Mouse (Mus musculus) CD4-positive, CD25-positive, alpha-beta regulatory T cell, adult 9 weeks (primary cell): ENCODE results near the gene Zer1. TPM values are rescaled to one million over a fixed set of nuclear protein-coding genes. Genes with fewer than 3 reads are reported as not detected.

Source experiments
- polyA plus RNA-seq: library from polyadenylated mRNA; unstranded; fragments of 100-300 nt; shearing (Covaris generic); gene quantifications from one replicate; pipeline ENCODE4 v1.2.1, GENCODE M21; 2017

Zer1 gene
- 26.8 TPM for polyA plus RNA-seq

DNA sequence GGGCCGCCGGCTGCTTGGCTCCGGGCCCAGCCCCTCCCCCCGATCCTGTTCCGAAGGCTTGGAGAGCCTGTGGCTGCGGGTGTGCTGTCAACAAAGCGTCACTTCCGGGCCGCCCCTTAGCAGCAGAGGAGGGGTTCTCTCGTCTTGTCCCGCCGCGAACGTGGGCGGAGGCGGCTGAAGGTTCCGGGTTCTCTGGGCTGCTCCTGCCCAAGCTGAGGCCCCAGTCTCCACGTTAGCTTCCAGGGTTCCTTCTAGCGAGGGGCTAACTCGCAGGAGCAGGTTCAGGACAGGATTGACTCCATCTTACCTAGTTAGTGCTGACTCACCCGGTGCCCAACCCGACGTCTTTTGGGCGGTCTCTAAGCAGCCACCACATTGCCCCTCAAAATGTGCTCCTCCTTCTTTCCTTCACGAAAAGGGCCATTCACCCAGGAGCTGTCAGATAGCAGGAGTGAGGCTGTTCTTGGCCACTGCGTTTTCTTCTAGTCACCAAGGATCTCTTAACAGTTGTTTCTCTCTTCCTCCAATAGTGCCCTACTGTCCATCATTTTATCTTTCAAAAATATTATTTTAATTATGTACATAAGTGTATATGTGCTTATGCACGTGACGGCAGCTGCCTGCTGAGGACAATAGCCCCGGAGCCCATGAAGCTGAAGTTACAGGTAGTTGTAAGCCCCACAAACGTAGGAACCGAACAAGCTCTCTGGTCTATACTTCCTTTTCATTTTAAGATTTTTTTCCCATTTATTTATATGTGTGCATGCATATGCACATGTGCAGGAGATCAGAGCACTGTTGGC is at the start of gene Zer1:
TSS of gene Zer1 (minus strand) at position 114 of the 803 bp plus-strand sequence.

DNA sequence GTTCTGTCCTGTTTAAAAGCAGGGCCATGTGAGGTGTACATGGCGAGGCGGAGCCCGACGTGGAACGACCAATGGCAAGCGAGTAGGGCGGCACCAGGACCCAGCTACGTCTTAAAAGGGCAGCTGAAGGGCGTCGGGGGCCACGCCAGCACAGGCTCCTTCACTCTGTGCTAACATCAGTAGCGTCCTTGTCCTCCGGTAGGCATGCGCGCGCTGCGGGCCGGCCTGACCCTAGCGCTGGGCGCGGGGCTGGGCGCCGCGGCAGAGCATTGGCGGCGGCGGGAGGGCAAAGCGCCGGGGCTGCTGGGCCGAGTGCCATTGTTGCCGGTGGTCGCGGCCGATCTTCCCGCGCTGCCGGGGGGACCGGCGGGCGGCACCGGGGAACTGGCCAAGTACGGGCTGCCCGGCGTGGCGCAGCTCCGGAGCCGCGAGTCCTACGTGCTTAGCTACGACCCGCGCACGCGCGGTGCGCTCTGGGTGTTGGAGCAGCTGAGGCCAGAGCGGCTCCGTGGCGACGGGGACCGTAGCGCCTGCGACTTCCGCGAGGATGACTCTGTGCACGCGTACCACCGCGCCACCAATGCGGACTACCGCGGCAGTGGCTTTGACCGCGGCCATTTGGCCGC is 47.1 kb upstream of the Zer1 start, which contains the start of gene Endog:
TSS of gene Endog (plus strand) at position 123 of the 626 bp plus-strand sequence.

DNA sequence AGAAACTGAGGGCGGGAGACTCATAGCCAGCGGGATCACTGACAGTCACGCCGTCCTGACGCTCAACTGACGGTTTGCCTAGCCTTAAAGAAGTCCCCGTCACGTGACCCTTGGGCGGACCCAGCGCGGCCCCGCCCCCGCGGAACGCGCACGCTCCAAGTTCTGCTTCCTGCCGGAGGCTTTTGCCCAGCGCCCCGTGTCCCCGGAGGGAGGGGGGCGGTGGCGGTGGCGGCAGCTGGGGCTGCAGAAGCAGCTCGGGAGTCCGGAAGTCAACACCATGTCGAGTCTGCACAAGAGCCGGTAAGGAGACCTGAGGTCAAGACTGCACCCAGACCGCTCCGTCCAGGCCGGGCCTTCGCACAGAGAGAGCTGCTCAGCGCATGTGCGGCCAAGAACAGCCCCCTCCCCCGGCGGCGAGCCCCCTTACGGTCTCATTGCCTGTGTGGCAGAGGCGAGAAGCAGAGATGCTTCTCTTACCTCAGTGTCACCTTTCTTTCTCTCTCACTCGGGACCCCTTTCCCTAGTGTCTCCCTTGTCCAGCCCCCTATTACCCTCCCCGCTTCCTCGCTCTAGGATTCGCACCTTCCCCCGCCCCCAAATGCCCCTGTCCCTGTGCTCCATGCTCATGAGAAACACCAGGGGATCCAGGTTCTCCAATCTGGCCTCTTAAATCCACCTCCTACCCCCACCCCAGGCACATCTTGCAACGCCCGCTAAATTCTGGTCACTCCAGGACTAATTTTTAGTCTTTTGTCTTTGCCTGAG is 9.4 kb upstream of the Zer1 start, which contains the start of gene Tbc1d13:
TSS of gene Tbc1d13 (plus strand) at position 134 of the 765 bp plus-strand sequence.

GRCm38 (mm10) chr2:30093471-30094207 is 30.7 kb downstream of the Zer1 start, which contains the start of gene Zdhhc12:
Gene Zdhhc12, minus strand, starts transcription at chr2:30093648.

GRCm38 (mm10) chr2:30077502-30078348 is 46.7 kb downstream of the Zer1 start, which contains the start of gene Pkn3:
Gene Pkn3, plus strand, starts transcription at chr2:30077684.

GRCm38 (mm10) chr2:30057223-30057904 is 67.0 kb downstream of the Zer1 start, which contains the start of gene Set:
Gene Set, plus strand, starts transcription at chr2:30057378.

DNA sequence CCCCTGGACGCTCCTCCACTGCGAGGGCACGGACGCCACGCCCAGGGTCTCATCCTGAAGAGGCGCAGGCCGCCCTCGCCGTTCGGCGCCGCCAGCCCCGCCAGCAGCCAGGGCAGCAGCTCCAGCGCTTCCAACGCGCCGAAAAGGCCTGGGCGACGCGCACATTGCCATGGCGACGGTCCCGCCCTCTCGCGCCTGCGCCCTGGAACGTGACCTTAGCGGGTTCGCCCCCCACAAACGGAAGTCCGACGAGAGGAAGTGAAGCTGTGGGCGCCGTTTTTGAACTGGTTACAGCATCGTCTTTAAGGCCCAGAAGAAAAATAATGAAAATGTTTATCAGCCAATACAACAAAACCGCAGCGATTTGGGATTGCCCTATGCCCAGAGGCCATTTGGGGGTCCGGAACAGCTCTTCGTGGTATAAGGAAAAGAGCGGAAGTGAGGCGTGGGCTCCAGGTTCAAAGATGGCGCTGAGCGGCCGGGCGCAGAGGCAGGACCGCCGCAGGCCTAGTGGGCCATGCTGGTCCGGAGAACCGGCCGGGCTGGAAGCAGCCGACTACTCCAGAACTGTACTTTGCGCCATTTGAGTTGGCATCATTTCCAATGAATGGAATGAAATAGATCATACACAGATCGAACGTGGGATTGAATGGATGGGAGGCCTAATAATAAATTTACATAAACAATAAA is 75.5 kb downstream of the Zer1 start, which contains the start of gene Wdr34:
TSS of gene Wdr34 (minus strand) at position 183 of the 690 bp plus-strand sequence.

Other genes starting within 250 kb of the Zer1 start
- gene Odf2, start 235.4 kb downstream of the Zer1 start, polyA plus RNA-seq = 84.6 TPM
- 79.3 TPM for gene Gle1, start 189.2 kb downstream of the Zer1 start, polyA plus RNA-seq
- 126 TPM for gene Sptan1, start 159.0 kb downstream of the Zer1 start, polyA plus RNA-seq
- 1.1 TPM for gene Wdr34, start 75.7 kb downstream of the Zer1 start, polyA plus RNA-seq
- gene Set, start 67.2 kb downstream of the Zer1 start, polyA plus RNA-seq = 121 TPM
- 1.0 TPM for gene Pkn3, start 46.9 kb downstream of the Zer1 start, polyA plus RNA-seq
- 30.9 TPM for gene Zdhhc12, start 30.9 kb downstream of the Zer1 start, polyA plus RNA-seq
- 10.6 TPM for gene Tbc1d13, start 9.2 kb upstream of the Zer1 start, polyA plus RNA-seq
- gene Endog, start 46.9 kb upstream of the Zer1 start, polyA plus RNA-seq = 1.6 TPM
- 50.1 TPM for gene Spout1, start 53.9 kb upstream of the Zer1 start, polyA plus RNA-seq
- gene Kyat1, start 81.3 kb upstream of the Zer1 start, polyA plus RNA-seq = 14.6 TPM
- 8.7 TPM for gene Lrrc8a, start 113.1 kb upstream of the Zer1 start, polyA plus RNA-seq
- 0.52 TPM for gene Gm28035, start 116.0 kb upstream of the Zer1 start, polyA plus RNA-seq
- gene Phyhd1, start 141.6 kb upstream of the Zer1 start, polyA plus RNA-seq = 5.2 TPM
- gene Gm28038, start 156.5 kb upstream of the Zer1 start, polyA plus RNA-seq = not detected
- 22.4 TPM for gene Dolk, start 161.7 kb upstream of the Zer1 start, polyA plus RNA-seq
- 32.5 TPM for gene Nup188, start 161.8 kb upstream of the Zer1 start, polyA plus RNA-seq
- 125 TPM for gene Sh3glb2, start 234.8 kb upstream of the Zer1 start, polyA plus RNA-seq
- 16.6 TPM for gene Miga2, start 239.6 kb upstream of the Zer1 start, polyA plus RNA-seq